Mouse (Mus musculus) layer of hippocampus, postnatal 25 days (tissue): Measurements from ENCODE around the gene Atf1. TPM values are rescaled to one million over a fixed set of nuclear protein-coding genes. Genes with fewer than 3 reads are reported as not detected.

Source experiments
- DNase-seq, 2 experiments: peaks; one replicate each; pipeline ENCODE4 v3.0.0; 2022; ENCODE audit warnings: mixed read lengths in 2 of 2, low spot score in 1 of 2; ENCODE audit errors: extremely low spot score in 1 of 2
- total RNA-seq, 2 experiments: library from RNA; stranded (reverse); gene quantifications; 2 replicates each; pipeline ENCODE4 v1.2.3; 2021

The Atf1 gene
- 10 to 100 TPM; 19.3 to 24.3 TPM for total RNA-seq

GRCm38 (mm10) chr15:100227663-100228534 is at the start of gene Atf1:
Atf1 (plus strand) TSS chr15:100227819.
- DNase-seq = peak; percentile 84 to 89

- no peak for DNase-seq
Observed at GRCm38 (mm10) chr15:100178487-100178886, 49.1 kb upstream of the Atf1 start.

- no peak for DNase-seq
Observed at GRCm38 (mm10) chr15:100179685-100180084, 47.9 kb upstream of the Atf1 start.

- DNase-seq = no peak
Observed at GRCm38 (mm10) chr15:100180221-100180620, 47.4 kb upstream of the Atf1 start.

GRCm38 (mm10) chr15:100181841-100182240 is 45.8 kb upstream of the Atf1 start:
- DNase-seq = no peak

- no peak for DNase-seq
Observed at GRCm38 (mm10) chr15:100182526-100183280, 44.9 kb upstream of the Atf1 start.

- no peak for DNase-seq
Observed at GRCm38 (mm10) chr15:100183510-100183909, 44.1 kb upstream of the Atf1 start.

- DNase-seq = no peak
Observed at GRCm38 (mm10) chr15:100184821-100185496, 42.7 kb upstream of the Atf1 start.

GRCm38 (mm10) chr15:100186234-100186633 is 41.4 kb upstream of the Atf1 start:
- no peak for DNase-seq

- DNase-seq = no peak
Observed at GRCm38 (mm10) chr15:100186882-100187672, 40.5 kb upstream of the Atf1 start.

GRCm38 (mm10) chr15:100188542-100188941 is 39.1 kb upstream of the Atf1 start:
- DNase-seq = no peak

GRCm38 (mm10) chr15:100188962-100189404 is 38.6 kb upstream of the Atf1 start:
- DNase-seq = no peak

GRCm38 (mm10) chr15:100190083-100190482 is 37.5 kb upstream of the Atf1 start:
- no peak for DNase-seq

- no peak for DNase-seq
Observed at GRCm38 (mm10) chr15:100198983-100199745, 28.5 kb upstream of the Atf1 start.

GRCm38 (mm10) chr15:100199790-100200189 is 27.8 kb upstream of the Atf1 start:
- DNase-seq = no peak

- no peak for DNase-seq
Observed at GRCm38 (mm10) chr15:100201806-100202205, 25.8 kb upstream of the Atf1 start.

GRCm38 (mm10) chr15:100202431-100203015 is 25.1 kb upstream of the Atf1 start:
- DNase-seq = no peak

GRCm38 (mm10) chr15:100204574-100204973 is 23.0 kb upstream of the Atf1 start:
- DNase-seq = no peak

GRCm38 (mm10) chr15:100210013-100210412 is 17.6 kb upstream of the Atf1 start:
- no peak for DNase-seq
